Comparison of ENCODE assay signal across 9 mouse cellular contexts in genomic region chr2:109694116-109694837, GRCm38 (mm10). TPM values are rescaled to one million over a fixed set of nuclear protein-coding genes. Genes with fewer than 3 reads are reported as not detected.
DNase-seq lines count a peak whose midpoint lies in the region; ATAC-seq and TF ChIP-seq lines count a peak whose summit lies in the region.
"Had no signal": no experiment of that assay in that cellular context is flagged by ENCODE, and none has a peak within 500 bp of the region (broad histone marks: within the 10 kb centered on the region; RNA-seq: fewer than 3 reads in every experiment).

No protein-coding gene starts in this region.

- H3K36me3 ChIP-seq in heart, postnatal 0 days (replicated peaks; ENCODE audit: control insufficient read depth, insufficient read depth, low read length), result no peaks in the 10 kb centered on the region
- H3K36me3 ChIP-seq in midbrain, embryonic 11.5 days (ENCODE audit: control insufficient read depth, insufficient read depth, low read length), result no peaks in the 10 kb centered on the region

- peaks cover 40% of the 10 kb centered on the region for H3K27me3 ChIP-seq in heart, postnatal 0 days (ENCODE audit: control insufficient read depth, insufficient read depth, low read length)
- H3K27me3 ChIP-seq in midbrain, embryonic 11.5 days (ENCODE audit: control insufficient read depth, insufficient read depth, low read length), result peaks cover 4% of the 10 kb centered on the region

- H3K4me1 ChIP-seq in heart, postnatal 0 days (ENCODE audit: control insufficient read depth, insufficient read depth), result no peaks in the 10 kb centered on the region
- peaks cover 9% of the 10 kb centered on the region; the same call in 1 of the 2 replicates for H3K4me1 ChIP-seq in midbrain, embryonic 11.5 days (ENCODE audit: control insufficient read depth, insufficient read depth, low read length)

- ATAC-seq in heart, postnatal 0 days (ENCODE audit: insufficient read depth, low read depth), result peak; percentile 18; the same call in 1 of the 2 replicates
- peak; percentile 23 for ATAC-seq in midbrain, embryonic 11.5 days (ENCODE audit: low FRiP score)
- ATAC-seq in erythroblast, adult 5-6 weeks (replicated peaks; ENCODE audit: low FRiP score, poor library complexity, severe bottlenecking), result no peak

- peak overlapping the region; percentile 75 for H3K4me3 ChIP-seq in layer of hippocampus, adult 2 months
- H3K4me3 ChIP-seq in heart, postnatal 0 days (ENCODE audit: low read depth, low read length), result peak overlapping the region; percentile 52
- H3K4me3 ChIP-seq in midbrain, embryonic 11.5 days (ENCODE audit: low read depth, low read length), result peak overlapping the region; percentile 50

- H3K9me3 ChIP-seq in heart, postnatal 0 days (replicated peaks; ENCODE audit: control insufficient read depth, low read length), result no peaks in the 10 kb centered on the region
- H3K9me3 ChIP-seq in midbrain, embryonic 11.5 days (ENCODE audit: control insufficient read depth, low read length), result no peaks in the 10 kb centered on the region
- H3K9me3 ChIP-seq: megakaryocyte, embryonic 14.5 days had no signal

- WGBS in heart, postnatal 0 days, result under 1% methylated on average over 26 of the region's 26 CpGs
- under 1% methylated on average over 26 of the region's 26 CpGs for WGBS in midbrain, embryonic 11.5 days

- H3K4me2 ChIP-seq in heart, postnatal 0 days (ENCODE audit: low read depth, low read length), result peak overlapping the region; percentile 66
- H3K4me2 ChIP-seq in midbrain, embryonic 11.5 days, result peak overlapping the region; percentile 94

- no peak for TF ChIP-seq CTCF in layer of hippocampus, adult 2 months (conservative IDR thresholded peaks at IDR 0.05)
- no peak for TF ChIP-seq CTCF in heart, postnatal 0 days (IDR thresholded peaks at IDR 0.05; ENCODE audit: low read depth)

- DNase-seq in layer of hippocampus, adult 2 months (ENCODE audit: low spot score in 2 of 2), result no peak
- DNase-seq in layer of hippocampus, adult 9-10 months (ENCODE audit: low spot score), result no peak
- DNase-seq in cerebellum, adult 18-20 months, result peak; percentile 24 to 44
- no peak for DNase-seq in heart, postnatal 0 days (ENCODE audit: low spot score)
- peak; percentile 94 for DNase-seq in midbrain, embryonic 11.5 days (ENCODE audit: low spot score, missing footprints)
- no peak for DNase-seq in thymus, postnatal 0 days (ENCODE audit: low spot score)
- DNase-seq in kidney, postnatal 4 days, result no peak

- H3K9ac ChIP-seq in heart, postnatal 0 days (replicated peaks; ENCODE audit: low read depth, low read length), result no peak overlapping the region
- peak overlapping the region; percentile 58 for H3K9ac ChIP-seq in midbrain, embryonic 11.5 days (ENCODE audit: low read length)

- peak overlapping the region; percentile 88 for H3K27ac ChIP-seq in layer of hippocampus, adult 2 months
- no peak overlapping the region for H3K27ac ChIP-seq in heart, postnatal 0 days (ENCODE audit: low read depth)
- H3K27ac ChIP-seq in midbrain, embryonic 11.5 days (ENCODE audit: low read depth, low read length), result no peak overlapping the region

- TF ChIP-seq EP300 in heart, postnatal 0 days (IDR thresholded peaks at IDR 0.05; ENCODE audit: low read depth), result no peak

RNA-seq across cellular contexts. Expression of gene Bdnf, which starts 19.8 kb away (rescaled TPM):
- 10 to 100 TPM; 29.6 to 31.2 TPM for total RNA-seq in layer of hippocampus, adult 2 months (2021)
- total RNA-seq in heart, postnatal 0 days (2014; rRNA removed; ENCODE audit: low replicate concordance), result 0.04 TPM in 1 of 2 replicates, not detected in the other
- polyA plus RNA-seq in heart, postnatal 0 days (2015; fragmentation: Nextera tagmentation; extraction: Ambion mirVana), result 0.30 TPM in 2 replicates
- polyA plus RNA-seq in midbrain, embryonic 11.5 days (2014; fragmentation: Nextera tagmentation; extraction: Ambion mirVana), result 1.3 and 1.7 TPM in 2 replicates
- not detected in 2 replicates for total RNA-seq in erythroblast, adult 5-6 weeks (2015; ENCODE audit: low replicate concordance)
- total RNA-seq in erythroblast, adult 5-6 weeks (2017; ENCODE audit: low replicate concordance), result not detected in 2 replicates
- polyA plus RNA-seq in thymus, postnatal 0 days (2015; fragmentation: Nextera tagmentation; extraction: Ambion mirVana), result 0.36 TPM in 2 replicates

Comparison
In these comparisons a context has a peak if more than half of its experiments do, and no peak if none do; other contexts are left out.
1. DNase-seq: peak in cerebellum, adult 18-20 months (2 of 2) and midbrain, embryonic 11.5 days (single experiment); none in layer of hippocampus, adult 2 months (0 of 2), layer of hippocampus, adult 9-10 months (single experiment), heart, postnatal 0 days (single experiment), thymus, postnatal 0 days (single experiment) and kidney, postnatal 4 days (0 of 2).
2. RNA of gene Bdnf, which starts 19.8 kb away (total RNA-seq): 29.6 to 31.2 TPM in layer of hippocampus, adult 2 months; 0.04 TPM in heart, postnatal 0 days and not detected in erythroblast, adult 5-6 weeks; every median in the first group is over 10 times any median in the second.
3. Peak in every context shown above with its lines, with median percentiles within 50 percentile points of each other: H3K4me3 ChIP-seq.